17 mouse cellular contexts compared by ENCODE assay signal in genomic region chr5:20821647-20822046, GRCm38 (mm10).
DNase-seq lines count a peak whose midpoint lies in the region; ATAC-seq and TF ChIP-seq lines count a peak whose summit lies in the region.
"Had no signal": no experiment of that assay in that cellular context is flagged by ENCODE, and none has a peak within 500 bp of the region (broad histone marks: within the 10 kb centered on the region; RNA-seq: fewer than 3 reads in every experiment).

No protein-coding gene starts in this region.

- no peak overlapping the region for H3K4me3 ChIP-seq in lung, embryonic 15.5 days
- no peak overlapping the region for H3K4me3 ChIP-seq in stomach, postnatal 0 days (ENCODE audit: low read depth, low read length)
- H3K4me3 ChIP-seq in kidney, embryonic 16.5 days (ENCODE audit: low read length), result no peak overlapping the region
- H3K4me3 ChIP-seq: erythroblast, embryonic 14.5 days; hindbrain, embryonic 10.5 days; intestine, embryonic 15.5 days; liver, embryonic 13.5 days had no signal

- WGBS in lung, embryonic 15.5 days, result 29% methylated on average over 1 of the region's 1 CpGs
- 15% methylated on average over 1 of the region's 1 CpGs for WGBS in stomach, postnatal 0 days
- 75% methylated on average over 1 of the region's 1 CpGs for WGBS in kidney, embryonic 16.5 days

- no peak for TF ChIP-seq CTCF in stomach, postnatal 0 days (IDR thresholded peaks at IDR 0.05; ENCODE audit: low read depth)

- no peaks in the 10 kb centered on the region for H3K4me1 ChIP-seq in lung, embryonic 15.5 days
- H3K4me1 ChIP-seq in stomach, postnatal 0 days (replicated peaks; ENCODE audit: control insufficient read depth, insufficient read depth), result no peaks in the 10 kb centered on the region
- H3K4me1 ChIP-seq in kidney, embryonic 16.5 days (ENCODE audit: insufficient read depth, low read length), result no peaks in the 10 kb centered on the region
- H3K4me1 ChIP-seq: hindbrain, embryonic 10.5 days; intestine, embryonic 15.5 days had no signal

- no peak overlapping the region for H3K27ac ChIP-seq in lung, embryonic 15.5 days
- no peak overlapping the region for H3K27ac ChIP-seq in stomach, postnatal 0 days (replicated peaks)
- H3K27ac ChIP-seq in kidney, embryonic 16.5 days (ENCODE audit: low read length), result no peak overlapping the region
- H3K27ac ChIP-seq: hindbrain, embryonic 10.5 days; intestine, embryonic 15.5 days; liver, embryonic 13.5 days had no signal

- no peaks in the 10 kb centered on the region for H3K27me3 ChIP-seq in lung, embryonic 15.5 days
- H3K27me3 ChIP-seq in stomach, postnatal 0 days (ENCODE audit: control insufficient read depth, insufficient read depth, low read length), result no peaks in the 10 kb centered on the region
- no peaks in the 10 kb centered on the region for H3K27me3 ChIP-seq in kidney, embryonic 16.5 days (ENCODE audit: insufficient read depth, low read length)
- H3K27me3 ChIP-seq: intestine, embryonic 15.5 days; liver, embryonic 13.5 days; Patski had no signal

- no peaks in the 10 kb centered on the region for H3K36me3 ChIP-seq in lung, embryonic 15.5 days
- no peaks in the 10 kb centered on the region for H3K36me3 ChIP-seq in stomach, postnatal 0 days (ENCODE audit: control insufficient read depth, insufficient read depth, low read length)
- H3K36me3 ChIP-seq in kidney, embryonic 16.5 days (ENCODE audit: insufficient read depth, low read length), result no peaks in the 10 kb centered on the region
- H3K36me3 ChIP-seq: hindbrain, embryonic 10.5 days; intestine, embryonic 15.5 days; liver, embryonic 13.5 days had no signal

- ATAC-seq in lung, embryonic 15.5 days (ENCODE audit: borderline replicate concordance, extremely low read depth, low FRiP score, low TSS enrichment), result peak; percentile 72; the same call in 1 of the 2 replicates
- ATAC-seq in stomach, postnatal 0 days (ENCODE audit: low FRiP score, low TSS enrichment), result no peak; the same call in 1 of the 2 replicates
- no peak for ATAC-seq in kidney, embryonic 16.5 days (ENCODE audit: low FRiP score, low TSS enrichment)
- ATAC-seq: intestine, embryonic 15.5 days; Patski had no signal

- H3K4me2 ChIP-seq in lung, embryonic 15.5 days, result no peak overlapping the region
- no peak overlapping the region for H3K4me2 ChIP-seq in stomach, postnatal 0 days (replicated peaks; ENCODE audit: low read depth)
- H3K4me2 ChIP-seq in kidney, embryonic 16.5 days (replicated peaks; ENCODE audit: low read depth, low read length), result no peak overlapping the region
- H3K4me2 ChIP-seq: intestine, embryonic 15.5 days; liver, embryonic 13.5 days had no signal

- H3K9ac ChIP-seq in lung, embryonic 15.5 days, result no peak overlapping the region
- no peak overlapping the region for H3K9ac ChIP-seq in stomach, postnatal 0 days (ENCODE audit: low read length)
- H3K9ac ChIP-seq in kidney, embryonic 16.5 days (replicated peaks; ENCODE audit: low read length), result no peak overlapping the region
- H3K9ac ChIP-seq: intestine, embryonic 15.5 days; liver, embryonic 13.5 days had no signal

- H3K9me3 ChIP-seq in lung, embryonic 15.5 days, result no peaks in the 10 kb centered on the region
- H3K9me3 ChIP-seq in stomach, postnatal 0 days (ENCODE audit: control insufficient read depth, low read length), result no peaks in the 10 kb centered on the region
- H3K9me3 ChIP-seq in kidney, embryonic 16.5 days (ENCODE audit: low read length), result no peaks in the 10 kb centered on the region
- H3K9me3 ChIP-seq: hindbrain, embryonic 10.5 days; intestine, embryonic 15.5 days; liver, embryonic 13.5 days had no signal

- no peak for TF ChIP-seq EP300 in stomach, postnatal 0 days (optimal IDR thresholded peaks at IDR 0.05)

- DNase-seq in gastrocnemius, adult 18-20 months (ENCODE audit: low spot score), result peak; percentile 78
- DNase-seq in gastrocnemius, postnatal 10 days, result no peak
- DNase-seq in urinary bladder, postnatal 14 days (ENCODE audit: low spot score), result peak; percentile 29
- DNase-seq in urinary bladder, postnatal 25 days (ENCODE audit: low spot score), result no peak
- peak; percentile 23 for DNase-seq in stomach, postnatal 0 days (ENCODE audit: low spot score)
- DNase-seq in cerebellum, adult 9-11 months, result no peak
- DNase-seq: cerebellum, adult 11 months; kidney, postnatal 4 days; liver, embryonic 13.5 days; right cerebral cortex, postnatal 14 days; thymus, adult 2 months had no signal

Comparison
In these comparisons a context has a peak if more than half of its experiments do, and no peak if none do; other contexts are left out.
1. DNase-seq: peak in gastrocnemius, adult 18-20 months (single experiment), urinary bladder, postnatal 14 days (single experiment) and stomach, postnatal 0 days (single experiment); none in gastrocnemius, postnatal 10 days (single experiment), urinary bladder, postnatal 25 days (single experiment) and cerebellum, adult 9-11 months (single experiment).